8 mouse cellular contexts compared by ENCODE assay signal in the genomic region with DNA sequence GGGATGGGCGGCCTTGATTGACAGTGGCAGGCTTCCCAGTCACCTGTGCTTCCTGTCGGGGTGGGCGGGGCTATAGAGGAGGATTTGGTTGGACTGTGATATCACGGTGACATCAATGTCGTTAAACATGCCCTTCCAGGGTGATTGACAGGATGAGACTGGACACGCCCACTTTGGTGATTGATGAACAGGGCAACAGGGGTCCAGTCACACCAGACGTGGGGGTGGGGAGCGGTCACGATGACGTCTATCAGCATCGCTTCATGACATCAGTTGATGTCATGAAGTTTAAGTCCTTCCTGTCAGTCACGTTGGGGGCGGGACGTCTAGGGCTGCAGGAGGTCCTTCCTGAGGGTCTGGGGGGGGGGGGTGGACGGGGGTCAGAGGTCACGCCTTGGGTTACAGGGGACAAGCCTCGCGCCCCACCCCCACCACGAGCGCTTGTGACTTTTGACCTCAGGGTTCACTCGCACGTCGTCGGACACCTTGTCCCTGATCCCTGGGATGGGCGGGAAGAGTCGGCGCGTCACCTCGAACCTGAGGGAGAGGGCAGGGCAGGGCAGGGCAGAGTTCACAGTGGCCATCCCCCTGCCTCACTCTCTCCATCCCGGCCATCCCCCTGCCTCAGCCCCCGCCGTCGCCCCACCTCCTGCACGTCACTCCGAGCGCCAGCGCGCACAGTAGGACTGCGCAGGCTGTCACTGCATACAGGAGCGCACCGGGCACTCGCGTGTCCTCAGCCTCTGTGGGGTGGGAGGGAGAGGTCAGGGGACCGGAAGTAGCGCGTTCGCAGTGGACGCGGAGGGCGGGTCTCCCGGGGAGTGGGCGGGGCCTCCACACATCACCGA. TPM values are rescaled to one million over a fixed set of nuclear protein-coding genes. Genes with fewer than 3 reads are reported as not detected.
DNase-seq lines count a peak whose midpoint lies in the region; ATAC-seq and TF ChIP-seq lines count a peak whose summit lies in the region.

No protein-coding gene starts in this region.

- H3K4me1 ChIP-seq in embryonic facial prominence, embryonic 10.5 days = peaks cover 23% of the 10 kb centered on the region; the same call in 1 of the 2 replicates
- 0 out of 2 replicates have a peak, but pooled peaks cover 3% of the 10 kb centered on the region for H3K4me1 ChIP-seq in liver, embryonic 11.5 days (replicated peaks; ENCODE audit: control insufficient read depth, insufficient read depth, low read length)
- peaks cover 11% of the 10 kb centered on the region for H3K4me1 ChIP-seq in small intestine, adult 2 months (ENCODE audit: control insufficient read depth, insufficient read depth, insufficient read length, low read length)

- H3K27ac ChIP-seq in layer of hippocampus, adult 2 months = no peak overlapping the region
- H3K27ac ChIP-seq in embryonic facial prominence, embryonic 10.5 days (replicated peaks) = peak overlapping the region; percentile 89
- H3K27ac ChIP-seq in liver, embryonic 11.5 days (ENCODE audit: low read depth, low read length) = peak overlapping the region; percentile 85; the same call in 1 of the 2 replicates
- H3K27ac ChIP-seq in small intestine, adult 2 months (ENCODE audit: insufficient read depth, low read depth, low read length) = no peak overlapping the region

- H3K9ac ChIP-seq in liver, embryonic 11.5 days (ENCODE audit: low read depth, low read length) = 0 out of 2 replicates have a peak overlapping the region, but pooled peaks have one; percentile 25

- no peak for TF ChIP-seq POLR2A in small intestine, adult 2 months (IDR thresholded peaks at IDR 0.05; ENCODE audit: low read depth, low read length)

- ATAC-seq in liver, embryonic 11.5 days (replicated peaks; ENCODE audit: low FRiP score) = no peak; the same call in 1 of the 2 replicates

- H3K4me2 ChIP-seq in liver, embryonic 11.5 days = peak overlapping the region; percentile 79

- TF ChIP-seq CTCF in layer of hippocampus, adult 2 months (conservative IDR thresholded peaks at IDR 0.05) = no peak
- TF ChIP-seq CTCF in small intestine, adult 2 months (IDR thresholded peaks at IDR 0.05; ENCODE audit: extremely low read depth, insufficient read length, insufficient replicate concordance, low read depth, low read length) = no peak

- H3K9me3 ChIP-seq in embryonic facial prominence, embryonic 10.5 days = peaks cover 16% of the 10 kb centered on the region
- H3K9me3 ChIP-seq in liver, embryonic 11.5 days (ENCODE audit: control insufficient read depth, low read length) = no peaks in the 10 kb centered on the region

- peak overlapping the region; percentile 75 for H3K4me3 ChIP-seq in layer of hippocampus, adult 2 months
- H3K4me3 ChIP-seq in embryonic facial prominence, embryonic 10.5 days = peak overlapping the region; percentile 71
- peak overlapping the region; percentile 53 for H3K4me3 ChIP-seq in liver, embryonic 11.5 days (ENCODE audit: low read depth, low read length)
- H3K4me3 ChIP-seq in small intestine, adult 2 months (ENCODE audit: low read depth, low read length) = peak overlapping the region; percentile 68

- H3K27me3 ChIP-seq in embryonic facial prominence, embryonic 10.5 days (replicated peaks; ENCODE audit: low read depth, poor library complexity, severe bottlenecking) = no peaks in the 10 kb centered on the region
- H3K27me3 ChIP-seq in liver, embryonic 11.5 days (replicated peaks; ENCODE audit: control insufficient read depth, insufficient read depth, low read length) = no peaks in the 10 kb centered on the region
- H3K27me3 ChIP-seq in small intestine, adult 2 months (ENCODE audit: control insufficient read depth, insufficient read depth, low read length) = no peaks in the 10 kb centered on the region

- no peak for DNase-seq in layer of hippocampus, adult 2 months (ENCODE audit: low spot score in 2 of 2)
- no peak for DNase-seq in layer of hippocampus, adult 9-10 months (ENCODE audit: low spot score)
- DNase-seq in ZHBTc4 (ENCODE audit: low read depth, low spot score) = peak; percentile 36
- DNase-seq in embryonic facial prominence, embryonic 10.5 days (ENCODE audit: low spot score) = peak; percentile 28
- DNase-seq in induced T-regulatory cell, adult 2 months (ENCODE audit: low read depth) = peak; percentile 37
- peak; percentile 33 for DNase-seq in liver, embryonic 11.5 days (ENCODE audit: low spot score)
- DNase-seq in ovary, postnatal 10 days (ENCODE audit: low spot score) = no peak

- WGBS in embryonic facial prominence, embryonic 10.5 days = 33% methylated on average over 53 of the region's 53 CpGs
- WGBS in liver, embryonic 11.5 days = 37% methylated on average over 53 of the region's 53 CpGs
- 48% methylated on average over 53 of the region's 53 CpGs for WGBS in small intestine, adult 2 months

- H3K36me3 ChIP-seq in embryonic facial prominence, embryonic 10.5 days (replicated peaks) = 0 out of 2 replicates have a peak, but pooled peaks cover 3% of the 10 kb centered on the region
- no peaks in the 10 kb centered on the region for H3K36me3 ChIP-seq in liver, embryonic 11.5 days (ENCODE audit: control insufficient read depth, insufficient read depth, low read length)
- no peaks in the 10 kb centered on the region for H3K36me3 ChIP-seq in small intestine, adult 2 months (ENCODE audit: control insufficient read depth, insufficient read depth, low read length)

RNA-seq across cellular contexts. Expression of a gene that starts 3.3 kb away (rescaled TPM):
- total RNA-seq in layer of hippocampus, adult 2 months (2021) = 10 to 100 TPM; 36.4 to 42.3 TPM
- polyA plus RNA-seq in embryonic facial prominence, embryonic 10.5 days (2016; fragmentation: Nextera tagmentation; extraction: Ambion mirVana) = 13.6 and 16.3 TPM in 2 replicates
- 16.6 and 20.7 TPM in 2 replicates for polyA plus RNA-seq in liver, embryonic 11.5 days (2014; fragmentation: Nextera tagmentation; extraction: Ambion mirVana)
- polyA plus RNA-seq in small intestine, adult 2 months (2012; rRNA removed) = 84.2 and 140 TPM in 2 replicates

RNA-seq across cellular contexts. Expression of a gene that starts 41.2 kb away (rescaled TPM):
- not detected for total RNA-seq in layer of hippocampus, adult 2 months (2021)
- polyA plus RNA-seq in embryonic facial prominence, embryonic 10.5 days (2016; fragmentation: Nextera tagmentation; extraction: Ambion mirVana) = not detected in 2 replicates
- not detected in 2 replicates for polyA plus RNA-seq in liver, embryonic 11.5 days (2014; fragmentation: Nextera tagmentation; extraction: Ambion mirVana)
- polyA plus RNA-seq in small intestine, adult 2 months (2012; rRNA removed) = not detected in 2 replicates

RNA-seq across cellular contexts. Expression of a gene that starts 48.8 kb away (rescaled TPM):
- total RNA-seq in layer of hippocampus, adult 2 months (2021) = under 1 TPM in 1 of 2 experiments, not detected in 1; 0.38 TPM
- polyA plus RNA-seq in embryonic facial prominence, embryonic 10.5 days (2016; fragmentation: Nextera tagmentation; extraction: Ambion mirVana) = 0.10 TPM in 1 of 2 replicates, not detected in the other
- polyA plus RNA-seq in liver, embryonic 11.5 days (2014; fragmentation: Nextera tagmentation; extraction: Ambion mirVana) = not detected in 2 replicates
- polyA plus RNA-seq in small intestine, adult 2 months (2012; rRNA removed) = not detected in 2 replicates

Comparison
In these comparisons a context has a peak if more than half of its experiments do, and no peak if none do; other contexts are left out.
1. DNase-seq: peak in ZHBTc4 (single experiment), embryonic facial prominence, embryonic 10.5 days (single experiment), induced T-regulatory cell, adult 2 months (single experiment) and liver, embryonic 11.5 days (single experiment); none in layer of hippocampus, adult 2 months (0 of 2), layer of hippocampus, adult 9-10 months (single experiment) and ovary, postnatal 10 days (single experiment).
2. H3K27ac ChIP-seq: peak in embryonic facial prominence, embryonic 10.5 days (single experiment) and liver, embryonic 11.5 days (single experiment); none in layer of hippocampus, adult 2 months (single experiment) and small intestine, adult 2 months (single experiment).
3. Peak in every context shown above with its lines, with median percentiles within 50 percentile points of each other: H3K4me3 ChIP-seq.